Mouse (Mus musculus): Measurements from ENCODE around the gene Gpr107. TPM values are rescaled to one million over a fixed set of nuclear protein-coding genes. Genes with fewer than 3 reads are reported as not detected.

Gene Gpr107
- polyA plus RNA-seq, 1 experiment, result 34.5 TPM

- Histone ChIP-seq H3K27me3 (ENCODE audit: control insufficient read depth, insufficient read depth, low read length) (no peaks in the 10 kb centered on the region), H3K27ac (ENCODE audit: control insufficient read depth, insufficient read depth, low read depth, low read length) (peak overlapping the region; percentile 51; the same call in 1 of the 2 replicates), H3K4me1 (ENCODE audit: control insufficient read depth, insufficient read depth, low read length) (peaks cover 20% of the 10 kb centered on the region), H3K36me3 (ENCODE audit: control insufficient read depth, insufficient read depth, low read length) (peaks cover 1% of the 10 kb centered on the region; the same call in 1 of the 2 replicates), H3K4me3 (ENCODE audit: control insufficient read depth, low read depth, low read length) (peak overlapping the region; percentile 78)
- no peak for TF ChIP-seq POLR2A (IDR thresholded peaks at IDR 0.05; ENCODE audit: control insufficient read depth, low read depth, low read length)
- TF ChIP-seq CTCF (IDR thresholded peaks at IDR 0.05; ENCODE audit: control insufficient read depth, insufficient read depth, insufficient replicate concordance, low read depth, low read length), result no peak
Measured at GRCm38 (mm10) chr2:31142505-31142904, 9.6 kb upstream of the Gpr107 start.

- Histone ChIP-seq H3K36me3 (ENCODE audit: control insufficient read depth, insufficient read depth, low read length) (peaks cover 1% of the 10 kb centered on the region; the same call in 1 of the 2 replicates), H3K27ac (ENCODE audit: control insufficient read depth, insufficient read depth, low read depth, low read length) (no peak overlapping the region), H3K4me3 (ENCODE audit: control insufficient read depth, low read depth, low read length) (no peak overlapping the region), H3K27me3 (ENCODE audit: control insufficient read depth, insufficient read depth, low read length) (no peaks in the 10 kb centered on the region), H3K4me1 (ENCODE audit: control insufficient read depth, insufficient read depth, low read length) (peaks cover 20% of the 10 kb centered on the region)
- TF ChIP-seq CTCF (IDR thresholded peaks at IDR 0.05; ENCODE audit: control insufficient read depth, insufficient read depth, insufficient replicate concordance, low read depth, low read length) (no peak), POLR2A (IDR thresholded peaks at IDR 0.05; ENCODE audit: control insufficient read depth, low read depth, low read length) (no peak)
Measured at GRCm38 (mm10) chr2:31143326-31143725, 8.8 kb upstream of the Gpr107 start.

- Histone ChIP-seq H3K4me3 (ENCODE audit: control insufficient read depth, low read depth, low read length) (no peak overlapping the region), H3K4me1 (ENCODE audit: control insufficient read depth, insufficient read depth, low read length) (peaks cover 20% of the 10 kb centered on the region), H3K27me3 (ENCODE audit: control insufficient read depth, insufficient read depth, low read length) (no peaks in the 10 kb centered on the region), H3K36me3 (ENCODE audit: control insufficient read depth, insufficient read depth, low read length) (peaks cover 1% of the 10 kb centered on the region; the same call in 1 of the 2 replicates), H3K27ac (ENCODE audit: control insufficient read depth, insufficient read depth, low read depth, low read length) (no peak overlapping the region)
- TF ChIP-seq POLR2A (IDR thresholded peaks at IDR 0.05; ENCODE audit: control insufficient read depth, low read depth, low read length) (no peak), CTCF (IDR thresholded peaks at IDR 0.05; ENCODE audit: control insufficient read depth, insufficient read depth, insufficient replicate concordance, low read depth, low read length) (no peak)
Measured at GRCm38 (mm10) chr2:31143768-31144695, 8.1 kb upstream of the Gpr107 start.

GRCm38 (mm10) chr2:31144901-31145300, 7.2 kb upstream of the Gpr107 start:
- H3K36me3 ChIP-seq (ENCODE audit: control insufficient read depth, insufficient read depth, low read length), result peaks cover 1% of the 10 kb centered on the region; the same call in 1 of the 2 replicates
- H3K27ac ChIP-seq (ENCODE audit: control insufficient read depth, insufficient read depth, low read depth, low read length), result no peak overlapping the region
- H3K4me1 ChIP-seq (ENCODE audit: control insufficient read depth, insufficient read depth, low read length), result peaks cover 19% of the 10 kb centered on the region
- H3K4me3 ChIP-seq (ENCODE audit: control insufficient read depth, low read depth, low read length), result no peak overlapping the region
- H3K27me3 ChIP-seq (ENCODE audit: control insufficient read depth, insufficient read depth, low read length), result no peaks in the 10 kb centered on the region
- TF ChIP-seq CTCF (IDR thresholded peaks at IDR 0.05; ENCODE audit: control insufficient read depth, insufficient read depth, insufficient replicate concordance, low read depth, low read length) (no peak), POLR2A (IDR thresholded peaks at IDR 0.05; ENCODE audit: control insufficient read depth, low read depth, low read length) (no peak)

GRCm38 (mm10) chr2:31147054-31147453, 5.1 kb upstream of the Gpr107 start:
- H3K27ac ChIP-seq (ENCODE audit: control insufficient read depth, insufficient read depth, low read depth, low read length), result no peak overlapping the region
- no peak overlapping the region for H3K4me3 ChIP-seq (ENCODE audit: control insufficient read depth, low read depth, low read length)
- no peaks in the 10 kb centered on the region for H3K27me3 ChIP-seq (ENCODE audit: control insufficient read depth, insufficient read depth, low read length)
- H3K36me3 ChIP-seq (ENCODE audit: control insufficient read depth, insufficient read depth, low read length), result peaks cover 1% of the 10 kb centered on the region; the same call in 1 of the 2 replicates
- peaks cover 8% of the 10 kb centered on the region for H3K4me1 ChIP-seq (ENCODE audit: control insufficient read depth, insufficient read depth, low read length)
- TF ChIP-seq CTCF (IDR thresholded peaks at IDR 0.05; ENCODE audit: control insufficient read depth, insufficient read depth, insufficient replicate concordance, low read depth, low read length), result no peak
- TF ChIP-seq POLR2A (IDR thresholded peaks at IDR 0.05; ENCODE audit: control insufficient read depth, low read depth, low read length), result no peak

- H3K36me3 ChIP-seq (ENCODE audit: control insufficient read depth, insufficient read depth, low read length), result peaks cover 1% of the 10 kb centered on the region; the same call in 1 of the 2 replicates
- no peaks in the 10 kb centered on the region for H3K27me3 ChIP-seq (ENCODE audit: control insufficient read depth, insufficient read depth, low read length)
- peaks cover 3% of the 10 kb centered on the region for H3K4me1 ChIP-seq (ENCODE audit: control insufficient read depth, insufficient read depth, low read length)
- TF ChIP-seq POLR2A (IDR thresholded peaks at IDR 0.05; ENCODE audit: control insufficient read depth, low read depth, low read length) (no peak), CTCF (IDR thresholded peaks at IDR 0.05; ENCODE audit: control insufficient read depth, insufficient read depth, insufficient replicate concordance, low read depth, low read length) (no peak)
- H3K27ac ChIP-seq (ENCODE audit: control insufficient read depth, insufficient read depth, low read depth, low read length), result no peak overlapping the region
- H3K4me3 ChIP-seq (ENCODE audit: control insufficient read depth, low read depth, low read length), result no peak overlapping the region
Measured at GRCm38 (mm10) chr2:31150762-31151161, 1.4 kb upstream of the Gpr107 start.

GRCm38 (mm10) chr2:31156846-31157245, 4.7 kb downstream of the Gpr107 start:
- no peaks in the 10 kb centered on the region for H3K27me3 ChIP-seq (ENCODE audit: control insufficient read depth, insufficient read depth, low read length)
- H3K4me3 ChIP-seq (ENCODE audit: control insufficient read depth, low read depth, low read length), result no peak overlapping the region
- no peaks in the 10 kb centered on the region for H3K36me3 ChIP-seq (ENCODE audit: control insufficient read depth, insufficient read depth, low read length)
- H3K4me1 ChIP-seq (ENCODE audit: control insufficient read depth, insufficient read depth, low read length), result peaks cover 3% of the 10 kb centered on the region
- TF ChIP-seq POLR2A (IDR thresholded peaks at IDR 0.05; ENCODE audit: control insufficient read depth, low read depth, low read length) (no peak), CTCF (IDR thresholded peaks at IDR 0.05; ENCODE audit: control insufficient read depth, insufficient read depth, insufficient replicate concordance, low read depth, low read length) (no peak)
- no peak overlapping the region for H3K27ac ChIP-seq (ENCODE audit: control insufficient read depth, insufficient read depth, low read depth, low read length)
